Mouse (Mus musculus): ENCODE measurements around the gene Gdi1. TPM values are rescaled to one million over a fixed set of nuclear protein-coding genes. Genes with fewer than 3 reads are reported as not detected.

The Gdi1 gene
- polyA plus RNA-seq (2012; rRNA removed): 18.0 and 19.7 TPM in 2 replicates

GRCm38 (mm10) chrX:74304867-74305700, at the start of gene Gdi1:
TSS of gene Gdi1 (plus strand) at chrX:74304998.
- Histone ChIP-seq H3K4me1 (ENCODE audit: control insufficient read depth, insufficient read depth, low read length) (peaks cover 3% of the 10 kb centered on the region; the same call in 1 of the 2 replicates), H3K36me3 (ENCODE audit: control insufficient read depth, insufficient read depth, low read length) (no peaks in the 10 kb centered on the region), H3K4me3 (ENCODE audit: control insufficient read depth, low read depth, low read length) (peak within 1 kb of the TSS; percentile 92), H3K27ac (ENCODE audit: control insufficient read depth, insufficient read depth, low read depth, low read length) (peak within 1 kb of the TSS; percentile 91), H3K27me3 (ENCODE audit: control insufficient read depth, insufficient read depth, low read length) (no peaks in the 10 kb centered on the region)
- peak; percentile 51; the same call in 1 of the 2 replicates for TF ChIP-seq POLR2A (IDR thresholded peaks at IDR 0.05; ENCODE audit: control insufficient read depth, low read depth, low read length)
- no peak for TF ChIP-seq CTCF (IDR thresholded peaks at IDR 0.05; ENCODE audit: control insufficient read depth, insufficient read depth, insufficient replicate concordance, low read depth, low read length)

- Histone ChIP-seq H3K4me1 (ENCODE audit: control insufficient read depth, insufficient read depth, low read length) (peaks cover 2% of the 10 kb centered on the region; the same call in 1 of the 2 replicates), H3K27me3 (ENCODE audit: control insufficient read depth, insufficient read depth, low read length) (no peaks in the 10 kb centered on the region), H3K36me3 (ENCODE audit: control insufficient read depth, insufficient read depth, low read length) (no peaks in the 10 kb centered on the region), H3K27ac (ENCODE audit: control insufficient read depth, insufficient read depth, low read depth, low read length) (no peak overlapping the region), H3K4me3 (ENCODE audit: control insufficient read depth, low read depth, low read length) (no peak overlapping the region)
- TF ChIP-seq CTCF (IDR thresholded peaks at IDR 0.05; ENCODE audit: control insufficient read depth, insufficient read depth, insufficient replicate concordance, low read depth, low read length): no peak
- TF ChIP-seq POLR2A (IDR thresholded peaks at IDR 0.05; ENCODE audit: control insufficient read depth, low read depth, low read length): no peak
Measured at GRCm38 (mm10) chrX:74257746-74258145, 47.1 kb upstream of the Gdi1 start.

GRCm38 (mm10) chrX:74269736-74270061, 35.1 kb upstream of the Gdi1 start:
- Histone ChIP-seq H3K36me3 (ENCODE audit: control insufficient read depth, insufficient read depth, low read length) (no peaks in the 10 kb centered on the region), H3K27me3 (ENCODE audit: control insufficient read depth, insufficient read depth, low read length) (no peaks in the 10 kb centered on the region), H3K4me1 (ENCODE audit: control insufficient read depth, insufficient read depth, low read length) (0 out of 2 replicates have a peak, but pooled peaks cover 2% of the 10 kb centered on the region), H3K27ac (ENCODE audit: control insufficient read depth, insufficient read depth, low read depth, low read length) (peak overlapping the region; percentile 69), H3K4me3 (ENCODE audit: control insufficient read depth, low read depth, low read length) (peak overlapping the region; percentile 67)
- no peak for TF ChIP-seq CTCF (IDR thresholded peaks at IDR 0.05; ENCODE audit: control insufficient read depth, insufficient read depth, insufficient replicate concordance, low read depth, low read length)

- peak; percentile 88 for TF ChIP-seq POLR2A (IDR thresholded peaks at IDR 0.05; ENCODE audit: control insufficient read depth, low read depth, low read length)
- no peak for TF ChIP-seq CTCF (IDR thresholded peaks at IDR 0.05; ENCODE audit: control insufficient read depth, insufficient read depth, insufficient replicate concordance, low read depth, low read length)
- 0 out of 2 replicates have a peak, but pooled peaks cover 2% of the 10 kb centered on the region for H3K4me1 ChIP-seq (ENCODE audit: control insufficient read depth, insufficient read depth, low read length)
- peak within 1 kb of the TSS; percentile 67 for H3K4me3 ChIP-seq (ENCODE audit: control insufficient read depth, low read depth, low read length)
- H3K27me3 ChIP-seq (ENCODE audit: control insufficient read depth, insufficient read depth, low read length): no peaks in the 10 kb centered on the region
- H3K27ac ChIP-seq (ENCODE audit: control insufficient read depth, insufficient read depth, low read depth, low read length): peak within 1 kb of the TSS; percentile 73
- H3K36me3 ChIP-seq (ENCODE audit: control insufficient read depth, insufficient read depth, low read length): no peaks in the 10 kb centered on the region
Measured at GRCm38 (mm10) chrX:74270062-74270901, 34.5 kb upstream of the Gdi1 start, which contains the start of gene Rpl10. TSS of gene Rpl10 (plus strand) at chrX:74270812.

- Histone ChIP-seq H3K27me3 (ENCODE audit: control insufficient read depth, insufficient read depth, low read length) (no peaks in the 10 kb centered on the region), H3K27ac (ENCODE audit: control insufficient read depth, insufficient read depth, low read depth, low read length) (peak overlapping the region; percentile 36; the same call in 1 of the 2 replicates), H3K4me1 (ENCODE audit: control insufficient read depth, insufficient read depth, low read length) (0 out of 2 replicates have a peak, but pooled peaks cover 2% of the 10 kb centered on the region), H3K4me3 (ENCODE audit: control insufficient read depth, low read depth, low read length) (peak overlapping the region; percentile 67), H3K36me3 (ENCODE audit: control insufficient read depth, insufficient read depth, low read length) (no peaks in the 10 kb centered on the region)
- TF ChIP-seq POLR2A (IDR thresholded peaks at IDR 0.05; ENCODE audit: control insufficient read depth, low read depth, low read length): no peak
- TF ChIP-seq CTCF (IDR thresholded peaks at IDR 0.05; ENCODE audit: control insufficient read depth, insufficient read depth, insufficient replicate concordance, low read depth, low read length): no peak
Measured at GRCm38 (mm10) chrX:74270902-74271551, 33.8 kb upstream of the Gdi1 start.

GRCm38 (mm10) chrX:74273422-74274322, 31.1 kb upstream of the Gdi1 start:
- 0 out of 2 replicates have a peak, but pooled peaks cover 2% of the 10 kb centered on the region for H3K4me1 ChIP-seq (ENCODE audit: control insufficient read depth, insufficient read depth, low read length)
- H3K27ac ChIP-seq (ENCODE audit: control insufficient read depth, insufficient read depth, low read depth, low read length): no peak overlapping the region
- H3K27me3 ChIP-seq (ENCODE audit: control insufficient read depth, insufficient read depth, low read length): no peaks in the 10 kb centered on the region
- no peak for TF ChIP-seq POLR2A (IDR thresholded peaks at IDR 0.05; ENCODE audit: control insufficient read depth, low read depth, low read length)
- TF ChIP-seq CTCF (IDR thresholded peaks at IDR 0.05; ENCODE audit: control insufficient read depth, insufficient read depth, insufficient replicate concordance, low read depth, low read length): no peak
- no peaks in the 10 kb centered on the region for H3K36me3 ChIP-seq (ENCODE audit: control insufficient read depth, insufficient read depth, low read length)
- H3K4me3 ChIP-seq (ENCODE audit: control insufficient read depth, low read depth, low read length): no peak overlapping the region

Measured in testis, adult 2 months (tissue).